Comparison of ENCODE assay signal across 9 mouse cellular contexts in genomic region chr15:82211911-82212751, GRCm38 (mm10). TPM values are rescaled to one million over a fixed set of nuclear protein-coding genes. Genes with fewer than 3 reads are reported as not detected.
DNase-seq lines count a peak whose midpoint lies in the region; ATAC-seq lines count a peak whose summit lies in the region.
"Had no signal": no experiment of that assay in that cellular context is flagged by ENCODE, and none has a peak within 500 bp of the region (broad histone marks: within the 10 kb centered on the region; RNA-seq: fewer than 3 reads in every experiment).

No protein-coding gene starts in this region.

- no peaks in the 10 kb centered on the region for H3K9me3 ChIP-seq in heart, embryonic 14.5 days (ENCODE audit: control insufficient read depth, low read length)
- no peaks in the 10 kb centered on the region for H3K9me3 ChIP-seq in embryonic facial prominence, embryonic 11.5 days (replicated peaks; ENCODE audit: control insufficient read depth, low read length)
- no peaks in the 10 kb centered on the region for H3K9me3 ChIP-seq in intestine, embryonic 14.5 days (ENCODE audit: control insufficient read depth, low read length)
- no peaks in the 10 kb centered on the region for H3K9me3 ChIP-seq in midbrain, embryonic 16.5 days (replicated peaks; ENCODE audit: control insufficient read depth, low read length, poor library complexity, severe bottlenecking)

- H3K4me3 ChIP-seq in heart, embryonic 14.5 days (ENCODE audit: control insufficient read depth in 1 of 2, insufficient read depth in 1 of 2, low read depth in 1 of 2, low read length in 2 of 2) = peak overlapping the region; percentile 43 to 50
- peak overlapping the region; percentile 37 for H3K4me3 ChIP-seq in embryonic facial prominence, embryonic 11.5 days (ENCODE audit: low read depth, low read length)
- H3K4me3 ChIP-seq in intestine, embryonic 14.5 days (ENCODE audit: low read depth, low read length) = peak overlapping the region; percentile 38
- H3K4me3 ChIP-seq in midbrain, embryonic 16.5 days (ENCODE audit: low read depth, low read length) = peak overlapping the region; percentile 46

- H3K36me3 ChIP-seq in heart, embryonic 14.5 days (ENCODE audit: control insufficient read depth, insufficient read depth, low read length) = no peaks in the 10 kb centered on the region
- H3K36me3 ChIP-seq in embryonic facial prominence, embryonic 11.5 days (replicated peaks; ENCODE audit: control insufficient read depth, insufficient read depth, low read depth, low read length) = no peaks in the 10 kb centered on the region
- H3K36me3 ChIP-seq in intestine, embryonic 14.5 days (ENCODE audit: control insufficient read depth, insufficient read depth, low read length) = no peaks in the 10 kb centered on the region
- no peaks in the 10 kb centered on the region for H3K36me3 ChIP-seq in midbrain, embryonic 16.5 days (ENCODE audit: control insufficient read depth, insufficient read depth, low read length)

- under 1% methylated on average over 101 of the region's 112 CpGs for WGBS in heart, embryonic 14.5 days
- WGBS in embryonic facial prominence, embryonic 11.5 days = under 1% methylated on average over 88 of the region's 112 CpGs
- under 1% methylated on average over 110 of the region's 112 CpGs for WGBS in intestine, embryonic 14.5 days
- under 1% methylated on average over 86 of the region's 112 CpGs for WGBS in midbrain, embryonic 16.5 days

- H3K27me3 ChIP-seq in heart, embryonic 14.5 days (ENCODE audit: control insufficient read depth, insufficient read depth, low read length) = peaks cover 99% of the 10 kb centered on the region
- H3K27me3 ChIP-seq in embryonic facial prominence, embryonic 11.5 days (ENCODE audit: control insufficient read depth, insufficient read depth, low read length) = peaks cover 79% of the 10 kb centered on the region
- H3K27me3 ChIP-seq in intestine, embryonic 14.5 days (replicated peaks; ENCODE audit: control insufficient read depth, insufficient read depth, low read length) = peaks cover 94% of the 10 kb centered on the region
- peaks cover 64% of the 10 kb centered on the region for H3K27me3 ChIP-seq in midbrain, embryonic 16.5 days (ENCODE audit: control insufficient read depth, insufficient read depth, low read depth, low read length)

- H3K4me2 ChIP-seq in heart, embryonic 14.5 days (ENCODE audit: low read length) = peak overlapping the region; percentile 74
- H3K4me2 ChIP-seq in embryonic facial prominence, embryonic 11.5 days (ENCODE audit: low read depth, low read length) = peak overlapping the region; percentile 82
- peak overlapping the region; percentile 73 for H3K4me2 ChIP-seq in intestine, embryonic 14.5 days (ENCODE audit: low read length)
- peak overlapping the region; percentile 67 for H3K4me2 ChIP-seq in midbrain, embryonic 16.5 days (ENCODE audit: low read length)

- no peak for ATAC-seq in heart, embryonic 14.5 days (ENCODE audit: insufficient number of reproducible peaks, insufficient read depth, low FRiP score, low read depth)
- ATAC-seq in embryonic facial prominence, embryonic 11.5 days (replicated peaks; ENCODE audit: insufficient number of reproducible peaks, low FRiP score, low TSS enrichment, low read depth) = peak; percentile 27; the same call in 1 of the 2 replicates
- ATAC-seq in intestine, embryonic 14.5 days (replicated peaks; ENCODE audit: low FRiP score, low TSS enrichment, low read depth) = peak; percentile 47; the same call in 1 of the 2 replicates
- peak; percentile 47 for ATAC-seq in midbrain, embryonic 16.5 days

- H3K9ac ChIP-seq in heart, embryonic 14.5 days (ENCODE audit: low read length) = peak overlapping the region; percentile 41; the same call in 1 of the 2 replicates
- peak overlapping the region; percentile 37; the same call in 1 of the 2 replicates for H3K9ac ChIP-seq in embryonic facial prominence, embryonic 11.5 days (replicated peaks; ENCODE audit: low read length)
- H3K9ac ChIP-seq in intestine, embryonic 14.5 days (ENCODE audit: low read length) = peak overlapping the region; percentile 20
- H3K9ac ChIP-seq in midbrain, embryonic 16.5 days (ENCODE audit: low read depth, low read length) = peak overlapping the region; percentile 54

- no peak overlapping the region for H3K27ac ChIP-seq in heart, embryonic 14.5 days (replicated peaks in 1 of 2; ENCODE audit: control insufficient read depth in 1 of 2, insufficient read depth in 1 of 2, low read depth in 2 of 2, low read length in 2 of 2)
- no peak overlapping the region for H3K27ac ChIP-seq in embryonic facial prominence, embryonic 11.5 days (replicated peaks; ENCODE audit: low read depth, low read length)
- H3K27ac ChIP-seq in intestine, embryonic 14.5 days (ENCODE audit: low read depth) = no peak overlapping the region
- no peak overlapping the region for H3K27ac ChIP-seq in midbrain, embryonic 16.5 days (ENCODE audit: low read length)
- H3K27ac ChIP-seq: macrophage had no signal

- no peak for DNase-seq in heart, adult 9 months (ENCODE audit: low spot score in 2 of 2)
- DNase-seq in R1 (ENCODE audit: low read depth, low spot score) (peak; percentile 58), adipocyte (ENCODE audit: low spot score) (no peak)
- DNase-seq in embryonic facial prominence, embryonic 11.5 days (ENCODE audit: low spot score) = peak; percentile 49
- DNase-seq in intestine, embryonic 14.5 days (ENCODE audit: low spot score) = peak; percentile 71
- DNase-seq in right cerebral cortex, postnatal 10 days (ENCODE audit: low spot score in 2 of 2) = no peak

- peaks cover 18 to 34% of the 10 kb centered on the region in 2 experiments for H3K4me1 ChIP-seq in heart, embryonic 14.5 days (ENCODE audit: control insufficient read depth in 2 of 2, insufficient read depth in 2 of 2, low read length in 2 of 2)
- H3K4me1 ChIP-seq in embryonic facial prominence, embryonic 11.5 days (ENCODE audit: control insufficient read depth, insufficient read depth, low read length) = peaks cover 3% of the 10 kb centered on the region
- H3K4me1 ChIP-seq in intestine, embryonic 14.5 days (replicated peaks; ENCODE audit: control insufficient read depth, insufficient read depth, low read length) = peaks cover 11% of the 10 kb centered on the region
- H3K4me1 ChIP-seq in midbrain, embryonic 16.5 days (ENCODE audit: control insufficient read depth, insufficient read depth, low read length) = peaks cover 26% of the 10 kb centered on the region

RNA-seq across cellular contexts. Expression of gene Shisa8, which starts 0.5 kb away (rescaled TPM):
- polyA plus RNA-seq in heart, embryonic 14.5 days (2014; fragmentation: Nextera tagmentation; extraction: Ambion mirVana) = 0.22 and 0.42 TPM in 2 replicates
- 0.18 and 0.26 TPM in 2 replicates for polyA plus RNA-seq in embryonic facial prominence, embryonic 11.5 days (2014; fragmentation: Nextera tagmentation; extraction: Ambion mirVana)
- 0.15 TPM in 2 replicates for polyA plus RNA-seq in intestine, embryonic 14.5 days (2014; fragmentation: Nextera tagmentation; extraction: Ambion mirVana)
- polyA plus RNA-seq in midbrain, embryonic 16.5 days (2015; fragmentation: Nextera tagmentation; extraction: Ambion mirVana) = 0.77 and 1.0 TPM in 2 replicates
- polyA plus RNA-seq: macrophage had no signal

RNA-seq across cellular contexts. Expression of gene Tnfrsf13c, which starts 12.0 kb away (rescaled TPM):
- 0.11 and 0.16 TPM in 2 replicates for polyA plus RNA-seq in heart, embryonic 14.5 days (2014; fragmentation: Nextera tagmentation; extraction: Ambion mirVana)
- 0.42 TPM in 1 of 2 replicates, not detected in the other for polyA plus RNA-seq in embryonic facial prominence, embryonic 11.5 days (2014; fragmentation: Nextera tagmentation; extraction: Ambion mirVana)
- polyA plus RNA-seq in intestine, embryonic 14.5 days (2014; fragmentation: Nextera tagmentation; extraction: Ambion mirVana) = 0.11 and 0.15 TPM in 2 replicates
- 0.14 TPM in 1 of 2 replicates, not detected in the other for polyA plus RNA-seq in midbrain, embryonic 16.5 days (2015; fragmentation: Nextera tagmentation; extraction: Ambion mirVana)

RNA-seq across cellular contexts. Expression of gene Cenpm, which starts 32.4 kb away (rescaled TPM):
- 67.7 and 73.0 TPM in 2 replicates for polyA plus RNA-seq in heart, embryonic 14.5 days (2014; fragmentation: Nextera tagmentation; extraction: Ambion mirVana)
- polyA plus RNA-seq in embryonic facial prominence, embryonic 11.5 days (2014; fragmentation: Nextera tagmentation; extraction: Ambion mirVana) = 86.4 and 92.5 TPM in 2 replicates
- polyA plus RNA-seq in intestine, embryonic 14.5 days (2014; fragmentation: Nextera tagmentation; extraction: Ambion mirVana) = 64.9 and 70.3 TPM in 2 replicates
- polyA plus RNA-seq in midbrain, embryonic 16.5 days (2015; fragmentation: Nextera tagmentation; extraction: Ambion mirVana) = 12.7 and 13.9 TPM in 2 replicates

RNA-seq across cellular contexts. Expression of gene 1500009C09Rik, which starts 40.1 kb away (rescaled TPM):
- polyA plus RNA-seq in heart, embryonic 14.5 days (2014; fragmentation: Nextera tagmentation; extraction: Ambion mirVana) = not detected in 2 replicates
- 0.35 and 0.45 TPM in 2 replicates for polyA plus RNA-seq in embryonic facial prominence, embryonic 11.5 days (2014; fragmentation: Nextera tagmentation; extraction: Ambion mirVana)
- polyA plus RNA-seq in intestine, embryonic 14.5 days (2014; fragmentation: Nextera tagmentation; extraction: Ambion mirVana) = 0.15 TPM in 1 of 2 replicates, not detected in the other
- 21.0 and 21.7 TPM in 2 replicates for polyA plus RNA-seq in midbrain, embryonic 16.5 days (2015; fragmentation: Nextera tagmentation; extraction: Ambion mirVana)
- polyA plus RNA-seq: macrophage had no signal

Comparison
In these comparisons a context has a peak if more than half of its experiments do, and no peak if none do; other contexts are left out.
1. DNase-seq: peak in R1 (single experiment), embryonic facial prominence, embryonic 11.5 days (single experiment) and intestine, embryonic 14.5 days (single experiment); none in heart, adult 9 months (0 of 2), right cerebral cortex, postnatal 10 days (0 of 2) and adipocyte (single experiment).
2. Peak in every context shown above with its lines, with median percentiles within 50 percentile points of each other: H3K4me2 ChIP-seq, H3K4me3 ChIP-seq and H3K9ac ChIP-seq.